Mouse (Mus musculus): ENCODE data around the gene E330017A01Rik.

Gene E330017A01Rik

GRCm38 (mm10) chr16:58662287-58662791 lies 23.8 kb upstream of the E330017A01Rik start:
- DNase-seq, result no peak

DNA sequence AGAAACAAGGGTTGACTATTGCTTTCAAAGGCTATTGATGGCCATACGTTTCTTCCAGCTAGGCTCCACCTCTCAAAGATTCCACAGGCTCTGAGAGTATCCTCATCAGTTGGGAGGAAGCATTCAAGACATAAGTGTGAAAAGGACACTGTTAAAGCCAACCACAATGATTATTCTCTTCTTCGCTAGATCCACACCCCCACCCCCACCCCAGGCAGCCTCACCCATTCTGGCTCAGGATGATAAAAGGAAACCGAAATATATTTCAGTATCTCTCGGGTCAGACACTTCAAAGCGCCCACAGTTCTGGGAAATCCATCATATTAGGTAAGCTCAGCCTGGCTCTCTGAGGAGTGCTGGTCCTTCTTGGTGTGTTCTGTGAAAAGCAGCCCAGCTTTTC lies 23.3 kb upstream of the E330017A01Rik start:
- DNase-seq, result no peak

DNA sequence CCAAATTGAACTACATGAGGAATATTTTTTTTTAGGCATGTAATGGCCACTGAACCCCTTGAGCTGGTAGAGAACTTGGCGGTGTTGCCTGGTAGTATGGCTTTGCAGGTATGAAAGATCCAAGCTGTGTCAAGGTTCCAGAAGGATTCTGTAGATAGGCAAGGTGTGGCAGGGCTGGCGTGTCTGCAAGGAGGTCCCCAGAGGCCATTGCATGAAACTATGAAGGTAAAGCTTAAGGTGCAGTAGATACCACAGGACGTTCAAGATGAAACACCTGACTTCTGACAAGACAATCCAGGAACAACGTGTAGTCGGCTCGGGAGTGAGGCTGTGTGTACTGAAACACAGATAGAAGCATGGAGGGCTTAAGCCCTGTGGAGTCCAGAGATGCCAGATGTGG lies 20.1 kb upstream of the E330017A01Rik start:
- DNase-seq, result no peak

- no peak for DNase-seq
These were observed 18.0 kb upstream of the E330017A01Rik start for GRCm38 (mm10) chr16:58656526-58656925.

DNA sequence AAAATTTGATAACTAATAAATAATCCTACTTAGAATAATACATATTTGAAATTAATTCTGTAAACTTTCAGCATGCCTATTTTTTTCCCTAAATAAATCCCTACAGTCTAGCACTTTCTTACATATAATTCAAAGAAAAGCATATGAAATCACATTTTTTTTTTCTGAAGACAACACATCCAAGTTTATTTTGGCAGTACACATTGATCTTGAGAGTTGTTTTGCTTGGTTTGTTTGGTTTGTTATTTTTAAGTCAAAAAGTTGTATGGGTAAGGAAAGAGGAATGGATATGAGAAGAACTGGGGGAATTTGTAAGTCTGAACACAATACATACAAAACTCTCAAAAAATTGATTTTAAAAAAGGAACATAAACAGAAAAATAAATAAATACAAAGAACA lies 17.2 kb upstream of the E330017A01Rik start:
- DNase-seq, result no peak

DNA sequence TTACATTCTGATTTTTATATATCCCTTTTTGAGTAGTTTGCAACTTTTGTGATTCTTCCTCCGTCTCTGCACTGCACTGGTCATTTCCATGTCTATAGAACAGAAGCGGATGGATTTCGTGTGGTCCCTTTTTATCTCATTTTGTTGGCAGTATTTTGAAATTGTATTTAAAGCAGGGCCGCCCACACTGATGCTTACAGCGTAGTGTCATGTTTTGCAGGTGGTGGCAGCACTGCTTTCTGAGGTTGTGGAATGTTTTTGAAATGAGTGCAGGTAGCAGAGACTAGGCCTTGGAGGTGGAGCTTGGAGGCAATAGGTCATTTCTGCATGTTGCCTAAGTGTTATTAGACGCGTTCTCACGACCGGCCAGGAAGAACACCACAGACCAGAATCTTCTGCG lies 11.4 kb upstream of the E330017A01Rik start:
- DNase-seq, result no peak

GRCm38 (mm10) chr16:58638016-58638415 lies 523 bp downstream of the E330017A01Rik start:
- DNase-seq, result no peak

DNA sequence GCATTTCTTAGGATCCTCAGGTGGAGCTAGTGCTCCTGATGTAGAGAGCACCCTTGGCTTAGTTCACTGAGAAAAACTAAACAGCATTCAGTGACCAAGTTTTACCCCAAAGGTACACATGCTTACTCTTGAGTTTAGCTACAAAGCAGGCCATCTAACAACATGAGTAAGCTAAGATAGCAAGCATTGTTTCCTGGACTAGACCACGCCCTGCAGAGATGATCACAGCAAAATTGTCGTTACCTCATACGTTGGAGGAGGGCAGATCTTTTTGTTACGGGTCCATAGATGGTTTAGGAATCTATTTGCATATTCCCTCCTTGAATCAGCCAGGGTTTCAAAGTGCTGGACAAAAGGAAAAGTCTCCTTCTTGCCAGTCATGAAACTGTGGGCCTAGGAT lies 1.1 kb downstream of the E330017A01Rik start:
- DNase-seq, result no peak

DNA sequence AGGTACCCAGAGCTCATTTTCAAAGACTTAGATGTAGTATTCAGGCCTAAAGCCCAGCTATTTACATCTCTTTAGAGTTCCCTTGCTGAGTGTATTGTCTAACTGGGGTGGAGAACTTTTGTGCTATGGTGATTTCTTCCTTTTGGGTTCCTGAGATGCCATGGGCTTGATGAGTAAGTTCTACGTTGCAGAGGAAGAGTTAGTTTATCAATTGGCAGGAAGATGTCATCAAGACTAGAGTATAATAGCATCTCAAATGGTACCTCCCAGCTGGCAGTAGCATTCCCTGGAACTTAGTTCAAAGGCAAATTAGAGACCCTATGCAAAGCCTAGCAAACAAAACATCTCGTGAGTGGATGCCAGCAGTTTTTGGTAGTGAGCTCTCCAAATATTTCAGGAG lies 2.7 kb downstream of the E330017A01Rik start:
- no peak for DNase-seq

GRCm38 (mm10) chr16:58629736-58630135 lies 8.8 kb downstream of the E330017A01Rik start:
- no peak for DNase-seq

DNA sequence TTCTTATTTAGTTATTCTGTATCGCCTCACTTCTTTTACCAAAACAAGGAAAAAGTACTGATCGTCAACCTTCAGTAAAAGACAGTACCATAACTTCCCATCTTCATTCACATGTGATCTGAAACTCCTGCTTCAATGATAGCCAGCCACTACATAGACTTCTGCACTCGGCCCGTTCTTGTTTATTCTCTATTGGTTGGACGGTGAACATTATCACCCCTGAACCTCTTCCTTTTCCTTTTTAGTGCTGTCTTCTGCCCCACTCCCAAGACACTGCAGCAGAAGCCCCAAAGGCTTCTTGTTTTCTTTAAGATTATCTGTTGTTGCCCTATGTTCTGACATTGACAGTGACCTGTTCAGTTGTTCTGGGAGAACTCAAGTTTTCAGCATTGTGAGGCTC lies 9.6 kb downstream of the E330017A01Rik start:
- no peak for DNase-seq

DNA sequence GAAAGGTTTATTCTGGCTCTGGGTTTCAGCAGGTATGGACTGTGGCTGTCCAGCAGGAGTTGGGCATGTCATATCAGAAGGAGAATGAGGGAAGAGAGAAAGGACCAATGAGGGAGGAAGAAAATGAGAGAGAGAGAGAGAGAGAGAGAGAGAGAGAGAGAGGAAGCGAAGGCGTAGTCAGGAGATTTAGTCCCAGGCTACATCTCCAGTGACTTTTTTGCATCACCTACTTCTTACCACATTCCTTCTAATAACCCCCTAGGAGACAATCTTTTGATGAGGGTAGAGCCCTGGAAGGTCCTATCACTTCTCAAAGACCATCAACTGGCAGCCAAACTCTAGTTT lies 10.2 kb downstream of the E330017A01Rik start:
- DNase-seq, result no peak

DNA sequence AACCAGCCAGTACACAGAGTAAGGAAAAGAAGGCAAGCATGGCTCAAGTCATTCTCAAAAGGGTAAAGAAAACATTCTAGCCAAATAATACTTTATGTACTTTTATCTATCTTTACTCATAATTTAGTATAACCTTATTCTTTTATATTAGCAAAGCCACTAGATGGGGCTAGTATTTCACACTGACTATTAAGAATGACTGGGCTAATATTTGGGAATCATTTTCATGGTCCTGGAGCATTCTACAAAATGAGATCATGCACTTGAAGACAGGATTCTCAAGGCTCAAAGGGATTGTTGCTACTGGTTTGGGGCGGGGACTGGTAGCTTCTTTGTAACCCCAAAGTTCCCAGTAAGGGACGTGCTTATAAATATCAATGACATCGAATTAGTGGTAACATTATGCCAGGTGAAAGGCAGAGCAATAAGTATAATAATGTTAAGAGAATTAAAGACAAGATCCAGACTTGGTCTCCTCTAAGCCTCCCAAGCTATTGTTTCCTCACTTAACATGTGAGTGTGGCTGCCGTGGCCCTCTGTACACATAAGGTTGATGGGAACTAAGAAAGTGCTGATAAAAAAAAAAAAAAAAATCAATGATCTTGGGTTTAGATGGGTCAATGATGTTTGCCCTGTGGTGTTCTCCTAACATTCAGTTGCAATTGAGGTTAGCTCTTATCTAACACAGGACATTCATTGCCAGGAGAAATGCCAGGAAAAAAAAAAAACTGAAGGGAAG lies 10.8 kb downstream of the E330017A01Rik start:
- no peak for DNase-seq

DNA sequence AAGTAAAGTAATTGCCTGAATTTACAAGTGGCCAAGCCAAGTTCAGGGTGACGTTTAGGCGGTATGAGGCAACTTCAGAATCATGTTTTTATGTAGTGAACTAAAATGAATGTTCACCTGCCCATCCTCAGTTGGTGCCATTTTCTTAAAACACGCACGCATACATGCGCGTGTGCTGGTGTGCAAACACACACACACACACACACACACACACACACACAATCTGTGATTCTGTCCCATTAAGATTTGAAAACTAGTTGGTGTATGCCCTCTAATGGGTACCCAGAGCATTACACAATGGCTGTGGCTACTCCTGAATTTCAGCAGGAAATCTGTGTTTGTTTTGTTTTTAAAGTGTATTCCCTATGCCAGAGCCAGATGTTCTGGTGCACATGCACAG lies 14.6 kb downstream of the E330017A01Rik start:
- peak; percentile 17 for DNase-seq

- DNase-seq, result no peak
These were observed 15.4 kb downstream of the E330017A01Rik start for GRCm38 (mm10) chr16:58623114-58623513.

GRCm38 (mm10) chr16:58622377-58622776 lies 16.2 kb downstream of the E330017A01Rik start:
- DNase-seq, result no peak

DNA sequence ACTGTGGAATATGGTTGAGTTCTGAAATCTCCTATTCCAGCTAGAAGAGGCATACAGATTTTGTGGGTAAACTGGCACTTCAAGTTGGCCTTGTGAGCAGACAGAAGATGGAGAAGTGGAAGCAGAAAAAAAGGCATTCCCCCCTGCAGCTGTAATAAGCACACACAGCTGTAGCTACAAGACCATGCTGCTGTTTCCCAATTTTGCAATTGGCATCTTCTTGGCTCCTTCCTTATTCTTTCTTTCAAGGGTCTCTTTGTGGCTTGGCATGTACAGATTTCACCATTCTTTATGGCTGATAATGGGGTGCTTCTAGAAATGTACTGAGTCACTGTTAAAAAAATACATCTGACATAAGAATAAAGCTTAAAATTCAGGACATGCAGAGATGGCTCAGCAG lies 21.2 kb downstream of the E330017A01Rik start:
- no peak for DNase-seq

DNA sequence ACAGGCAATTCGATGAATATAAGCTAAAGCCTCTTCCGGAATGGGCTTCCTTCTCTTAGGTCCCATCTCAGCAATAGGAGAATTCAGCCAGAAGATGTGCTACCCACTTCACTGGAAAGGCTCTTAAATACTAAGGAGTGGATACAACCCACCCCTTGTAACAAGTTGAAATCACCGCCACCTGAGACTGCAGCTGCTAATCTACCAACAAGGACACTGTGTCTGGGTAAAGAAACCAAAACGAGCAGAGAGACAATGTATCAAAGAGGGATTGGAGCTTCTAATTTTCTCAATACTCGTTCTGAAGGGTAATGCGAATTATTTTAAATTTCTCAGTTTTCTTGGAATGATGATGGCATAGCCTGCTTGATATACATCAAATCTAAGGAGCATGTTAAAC lies 21.7 kb downstream of the E330017A01Rik start, which contains the start of gene Gm813:
Gm813 (minus strand) TSS at position 101 of the 400 bp plus-strand sequence.
- no peak for DNase-seq

- DNase-seq, result no peak
These were observed 25.6 kb downstream of the E330017A01Rik start for GRCm38 (mm10) chr16:58612969-58613368.

DNA sequence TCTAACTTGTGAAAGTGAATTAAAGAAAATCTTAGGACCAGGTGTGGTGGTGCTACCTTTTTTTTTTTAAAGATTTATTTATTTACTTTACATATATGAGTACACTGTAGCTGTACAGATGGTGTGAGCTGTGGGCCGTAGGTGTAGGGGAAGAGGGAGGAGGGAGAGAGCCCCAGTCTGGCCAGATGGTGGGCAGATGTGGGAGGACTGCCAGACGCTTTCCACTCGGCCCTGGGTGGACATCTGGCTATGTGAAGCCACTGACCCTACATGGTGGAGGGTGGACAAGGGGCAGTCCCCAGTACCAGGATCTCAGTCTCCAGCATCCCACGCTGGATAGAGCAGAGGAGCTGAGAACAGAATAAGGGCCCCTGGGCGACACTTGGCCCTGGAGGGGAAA lies 31.4 kb downstream of the E330017A01Rik start:
- no peak for DNase-seq

DNA sequence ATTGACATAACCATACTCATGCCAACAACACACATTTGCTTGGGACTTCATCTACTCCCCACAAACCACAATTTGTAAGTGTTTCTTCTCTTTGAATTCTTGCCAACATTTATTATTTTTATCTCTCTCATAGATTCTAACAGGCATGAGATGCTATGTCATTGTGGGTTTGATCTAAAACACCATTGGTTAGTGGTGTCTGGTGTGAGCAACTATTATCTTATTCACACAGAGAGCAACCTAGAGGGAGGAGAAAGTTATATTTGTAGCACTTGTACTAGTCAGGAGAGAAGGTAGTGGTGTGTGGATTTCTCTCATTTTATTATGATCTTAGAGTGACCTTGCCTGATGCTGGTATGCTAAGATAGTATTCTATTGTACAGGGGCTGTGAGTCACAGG lies 33.9 kb downstream of the E330017A01Rik start:
- no peak for DNase-seq

- no peak for DNase-seq
These were observed 34.7 kb downstream of the E330017A01Rik start for GRCm38 (mm10) chr16:58603831-58604230.

DNA sequence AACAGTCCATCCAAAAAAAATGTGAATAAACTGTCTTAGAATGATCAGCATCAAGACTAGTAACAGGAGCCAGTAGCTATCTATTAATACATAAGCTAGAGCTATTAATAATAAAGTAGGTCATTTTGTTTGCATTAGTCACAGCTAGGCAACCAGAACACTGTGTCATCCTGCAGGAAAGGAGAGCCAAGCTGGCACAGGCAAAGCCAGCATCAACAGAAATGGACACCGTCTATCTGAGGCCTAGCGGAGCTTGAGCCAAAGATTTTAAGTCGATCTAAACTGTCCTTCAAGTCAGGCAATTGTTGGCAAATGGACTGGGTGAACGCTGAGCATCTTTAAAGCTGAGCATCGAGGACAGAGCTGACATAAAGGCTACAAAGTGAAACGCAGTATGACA lies 37.7 kb downstream of the E330017A01Rik start:
- no peak for DNase-seq

DNA sequence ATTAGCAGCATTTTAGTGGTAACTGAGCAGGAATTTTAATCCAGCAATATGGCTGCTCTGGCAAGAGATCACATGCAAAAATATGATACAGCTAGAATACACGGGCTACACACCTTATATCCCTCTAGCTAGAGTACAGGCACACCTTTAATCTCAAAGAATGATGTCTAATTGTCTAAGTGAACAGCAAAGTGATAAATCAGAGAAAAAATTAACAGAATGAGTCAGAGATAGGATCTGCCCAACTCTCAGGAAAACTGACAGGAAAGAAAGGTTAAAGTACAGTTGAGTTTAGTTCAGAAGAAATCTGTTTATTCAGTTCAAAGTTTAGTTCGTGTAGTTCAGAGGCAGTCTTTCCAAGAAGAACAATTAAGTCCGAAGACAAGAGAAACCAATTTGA lies 47.2 kb downstream of the E330017A01Rik start:
- DNase-seq, result no peak

- no peak for DNase-seq
These were observed 49.1 kb downstream of the E330017A01Rik start for GRCm38 (mm10) chr16:58589444-58589843.

Measured in thymus, postnatal 14 days (tissue).